Mouse (Mus musculus) neutrophil, adult 5-6 weeks (primary cell): ENCODE measurements around the gene Ube2u. TPM values are rescaled to one million over a fixed set of nuclear protein-coding genes. Genes with fewer than 3 reads are reported as not detected.
"Not testable (repeated sequence)": the region's sequence is repeated elsewhere in the genome, so short reads cannot be mapped to it uniquely, and the experiment has no call there.

Experiments
- ATAC-seq: fragments of 151-379, 151-347 bp; 2 replicates; pipeline ENCODE4 v1.8.0; 2017; ENCODE audit warnings: mild to moderate bottlenecking, moderate TSS enrichment; ENCODE audit not compliant: insufficient number of reproducible peaks, poor library complexity, low FRiP score, severe bottlenecking; ENCODE audit errors: extremely low read depth
- total RNA-seq: library from RNA; stranded (forward); fragments of 200-1000 nt; gene quantifications from 2 replicates; pipeline ENCODE4 v1.2.3, GENCODE M21; 2017

The Ube2u gene
- not detected in 2 replicates for total RNA-seq

GRCm38 (mm10) chr4:100478592-100479321 lies at the start of gene Ube2u:
TSS of gene Ube2u (plus strand) at chr4:100478849.
- ATAC-seq, result no peak

- no peak for ATAC-seq
Measured at GRCm38 (mm10) chr4:100429371-100429900, 49.2 kb upstream of the Ube2u start.

GRCm38 (mm10) chr4:100435281-100436168 lies 43.1 kb upstream of the Ube2u start:
- ATAC-seq, result no peak

GRCm38 (mm10) chr4:100436169-100436547 lies 42.5 kb upstream of the Ube2u start:
- no peak for ATAC-seq

- no peak for ATAC-seq
Measured at GRCm38 (mm10) chr4:100446897-100447296, 31.8 kb upstream of the Ube2u start.

- ATAC-seq, result no peak
Measured at GRCm38 (mm10) chr4:100462493-100463120, 16.0 kb upstream of the Ube2u start.

GRCm38 (mm10) chr4:100488447-100488846 lies 9.8 kb downstream of the Ube2u start:
- no peak for ATAC-seq

GRCm38 (mm10) chr4:100495176-100495575 lies 16.5 kb downstream of the Ube2u start:
- ATAC-seq, result no peak

- no peak for ATAC-seq
Measured at GRCm38 (mm10) chr4:100496521-100496920, 17.9 kb downstream of the Ube2u start.

- no peak for ATAC-seq
Measured at GRCm38 (mm10) chr4:100498192-100498591, 19.5 kb downstream of the Ube2u start.

GRCm38 (mm10) chr4:100499037-100499601 lies 20.5 kb downstream of the Ube2u start:
- ATAC-seq, result not testable (repeated sequence)

GRCm38 (mm10) chr4:100503337-100503736 lies 24.7 kb downstream of the Ube2u start:
- ATAC-seq, result no peak

GRCm38 (mm10) chr4:100517646-100518045 lies 39.0 kb downstream of the Ube2u start:
- ATAC-seq, result no peak

GRCm38 (mm10) chr4:100522534-100522933 lies 43.9 kb downstream of the Ube2u start:
- ATAC-seq, result no peak

- no peak for ATAC-seq
Measured at GRCm38 (mm10) chr4:100524741-100525140, 46.1 kb downstream of the Ube2u start.

GRCm38 (mm10) chr4:100526296-100526695 lies 47.6 kb downstream of the Ube2u start:
- no peak for ATAC-seq

GRCm38 (mm10) chr4:100527086-100527485 lies 48.4 kb downstream of the Ube2u start:
- ATAC-seq, result no peak

GRCm38 (mm10) chr4:100527554-100528001 lies 48.9 kb downstream of the Ube2u start:
- no peak for ATAC-seq

GRCm38 (mm10) chr4:100533607-100534006 lies 55.0 kb downstream of the Ube2u start:
- no peak for ATAC-seq
